Mouse (Mus musculus): Measurements from ENCODE around the gene Nr1d2.
"Not testable (repeated sequence)": the region's sequence is repeated elsewhere in the genome, so short reads cannot be mapped to it uniquely, and the experiment has no call there.

Nr1d2 gene

DNA sequence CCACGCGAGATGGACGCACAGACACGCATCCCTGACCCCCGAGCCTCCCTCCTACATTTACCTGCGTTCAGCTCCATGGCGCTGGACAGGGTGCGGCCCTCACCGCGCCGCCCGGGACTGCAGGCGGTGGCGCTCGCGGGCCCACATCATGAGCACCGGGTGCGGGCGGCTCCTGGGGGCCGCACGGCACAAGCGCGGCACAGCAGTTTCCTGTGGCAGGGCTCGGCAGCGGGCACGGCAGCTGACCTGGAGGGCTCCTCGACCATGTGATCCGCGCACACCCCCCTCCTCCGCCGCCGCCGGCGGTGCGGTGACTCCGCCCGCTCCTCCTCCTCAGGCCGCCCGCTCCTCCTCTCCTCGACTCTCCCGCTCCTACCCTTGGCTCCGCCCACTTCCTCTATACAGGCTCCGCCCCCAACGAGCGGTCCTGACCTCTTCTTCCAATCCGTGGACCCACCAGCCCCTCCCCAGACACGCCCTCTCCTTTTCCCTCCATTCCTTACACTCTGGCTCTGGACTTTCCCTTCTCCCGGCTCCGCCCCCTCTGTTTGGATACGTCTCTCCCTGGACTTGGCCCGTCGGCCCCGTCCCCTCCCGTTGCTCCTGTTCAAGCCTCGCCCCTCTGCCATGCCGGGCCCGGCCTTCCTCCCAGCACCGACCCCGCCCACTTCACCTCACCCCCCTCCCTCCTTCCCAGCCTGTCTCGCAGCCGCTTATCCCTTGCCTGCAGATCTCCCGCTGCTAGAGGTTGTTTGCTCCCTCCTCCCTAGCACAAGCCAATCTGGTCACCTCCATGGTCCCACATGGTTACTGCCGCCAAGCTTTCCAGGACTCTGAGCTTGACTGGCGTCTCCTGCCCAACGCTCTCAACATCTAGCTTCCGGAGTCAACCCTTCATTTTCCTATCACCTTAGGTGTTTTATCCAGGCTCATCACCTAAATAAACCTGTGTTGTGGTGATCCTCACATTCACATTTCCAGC lies at the start of gene Nr1d2:
Gene Nr1d2 (minus strand): TSS at position 378 of the 982 bp plus-strand sequence.
- DNase-seq (ENCODE audit: low read depth, low spot score), result peak; percentile 100

DNA sequence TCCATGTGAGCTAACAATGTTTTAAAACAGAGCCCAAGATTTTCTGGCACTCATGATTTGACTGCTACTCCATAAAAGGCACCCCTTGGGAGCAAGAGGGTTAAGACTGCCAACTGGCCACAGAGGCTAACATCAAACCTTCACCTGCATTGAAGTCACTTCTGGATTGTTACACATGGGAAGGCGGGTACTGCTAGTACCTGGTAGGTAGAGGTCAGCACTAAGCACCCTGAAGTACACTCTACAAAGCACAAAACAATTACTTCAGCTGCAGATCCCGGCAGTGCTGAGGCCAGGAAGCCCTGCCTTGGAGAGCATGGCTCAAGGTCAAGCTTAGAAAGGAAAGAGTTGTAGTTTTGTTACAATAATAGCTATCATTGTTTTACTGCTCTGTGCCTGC lies 48.5 kb upstream of the Nr1d2 start:
- no peak for DNase-seq (ENCODE audit: low read depth, low spot score)

DNA sequence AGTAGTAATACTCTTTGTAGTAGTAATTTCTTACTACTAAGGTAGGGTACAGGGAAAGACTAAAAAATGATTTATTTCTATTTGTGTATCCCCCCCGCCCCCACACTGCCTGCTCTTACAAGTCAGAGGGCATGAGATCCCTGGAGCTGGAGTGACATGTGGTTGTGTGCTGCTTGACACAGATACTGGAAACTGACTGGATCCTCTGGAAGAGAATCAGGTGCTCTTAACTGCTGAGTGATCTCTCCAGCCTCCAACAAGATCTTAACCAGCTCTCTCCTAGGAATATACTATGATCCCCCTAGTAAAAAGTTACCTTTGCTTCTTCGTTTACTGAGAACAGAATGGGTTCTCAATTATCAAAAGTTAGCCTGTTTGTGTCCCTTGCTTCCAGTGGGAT lies 47.5 kb upstream of the Nr1d2 start:
- no peak for DNase-seq (ENCODE audit: low read depth, low spot score)

DNA sequence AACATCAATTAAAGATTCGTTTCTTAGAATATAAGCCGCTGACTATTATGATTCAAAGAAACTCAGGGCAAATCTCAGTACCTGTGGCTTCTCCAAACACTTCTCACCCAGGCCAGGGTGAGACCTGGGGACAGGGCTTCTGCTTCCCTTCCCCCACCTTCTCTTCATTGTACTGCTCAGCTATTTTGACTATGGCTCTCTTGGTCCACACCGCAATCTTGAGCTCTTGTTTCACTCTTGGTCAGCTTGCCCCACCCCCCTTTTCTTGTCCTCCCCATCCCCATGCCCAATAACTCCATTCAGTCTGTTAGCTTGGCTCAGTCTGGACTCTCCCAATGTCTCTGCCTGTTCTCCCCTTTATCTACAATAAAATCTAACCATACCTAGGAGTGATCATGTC lies 46.5 kb upstream of the Nr1d2 start:
- DNase-seq (ENCODE audit: low read depth, low spot score), result no peak

DNA sequence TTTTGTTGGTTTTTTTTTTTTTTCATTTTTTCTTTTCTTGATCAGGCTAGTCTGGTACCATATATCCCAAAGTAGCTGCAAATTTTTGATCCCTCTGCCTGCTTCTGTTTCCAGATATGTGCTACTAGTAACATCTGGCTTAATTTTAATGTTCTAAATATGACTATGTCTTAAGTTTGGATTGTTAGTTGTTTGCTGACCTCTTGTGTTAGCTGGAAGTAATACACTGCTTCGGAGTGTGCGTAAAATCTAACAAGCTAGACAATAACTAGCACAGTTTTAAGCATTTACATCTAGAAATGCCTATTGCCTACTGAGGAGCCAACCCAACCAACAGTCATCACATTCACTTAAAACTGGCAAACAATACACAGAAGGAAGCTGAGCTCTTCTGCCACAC lies 45.7 kb upstream of the Nr1d2 start:
- DNase-seq (ENCODE audit: low read depth, low spot score), result peak; percentile 28

DNA sequence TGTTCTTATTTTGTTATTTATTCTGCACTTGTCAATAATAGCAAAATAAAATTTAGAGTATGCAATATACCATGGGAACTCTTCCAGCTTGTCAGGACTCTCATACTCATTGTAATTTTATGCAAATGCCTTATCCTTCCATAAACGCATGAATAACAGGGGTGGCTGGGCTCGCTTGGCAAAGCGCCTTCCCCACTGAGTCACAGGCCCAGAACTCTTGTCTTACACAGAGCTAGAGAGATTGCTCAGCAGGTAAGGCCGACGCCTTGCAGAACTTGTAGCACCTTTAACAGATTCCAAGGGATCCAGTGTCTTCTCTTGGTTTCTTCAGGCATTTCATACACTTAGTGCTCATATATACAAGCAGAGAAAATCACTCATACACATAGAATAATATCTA lies 41.4 kb upstream of the Nr1d2 start:
- no peak for DNase-seq (ENCODE audit: low read depth, low spot score)

DNA sequence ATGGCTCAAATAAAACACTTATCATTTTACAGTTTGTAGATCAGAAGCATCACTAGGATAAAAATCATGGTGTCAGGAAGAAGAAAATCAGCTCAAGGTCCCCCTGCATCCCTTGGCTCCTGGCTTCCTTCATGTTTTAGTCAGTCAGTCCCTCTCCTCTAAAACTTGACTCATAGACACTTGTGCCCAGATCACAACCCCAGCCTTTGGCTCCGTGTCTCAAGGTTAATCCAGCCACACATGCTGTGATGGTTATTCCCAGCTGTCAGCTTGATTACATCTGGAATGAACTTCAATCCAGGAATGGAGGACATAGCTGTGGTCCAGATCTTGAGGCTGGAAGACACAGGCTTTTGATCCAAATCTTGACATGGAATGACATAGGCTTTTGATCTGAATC lies 35.6 kb upstream of the Nr1d2 start:
- no peak for DNase-seq (ENCODE audit: low read depth, low spot score)

DNA sequence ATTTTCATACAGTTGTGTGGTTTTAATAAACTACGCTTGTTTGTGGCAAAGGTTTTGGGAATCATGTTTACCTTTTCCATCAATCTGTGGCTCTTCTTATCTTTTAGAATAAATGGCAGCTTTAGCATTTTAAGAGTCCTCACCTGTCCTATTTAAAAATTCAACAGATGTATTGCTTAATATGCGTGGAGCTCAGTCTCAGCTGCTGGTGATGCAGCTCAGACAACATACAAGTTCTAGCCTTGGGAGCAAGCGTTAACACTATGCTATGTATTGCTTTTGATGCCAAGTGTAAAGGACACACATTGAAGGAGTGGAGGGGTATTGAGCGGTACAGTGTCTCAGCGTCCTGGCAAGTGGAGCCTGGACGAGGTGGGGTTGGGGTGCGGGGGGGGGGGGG lies 32.7 kb upstream of the Nr1d2 start:
- DNase-seq (ENCODE audit: low read depth, low spot score), result no peak

DNA sequence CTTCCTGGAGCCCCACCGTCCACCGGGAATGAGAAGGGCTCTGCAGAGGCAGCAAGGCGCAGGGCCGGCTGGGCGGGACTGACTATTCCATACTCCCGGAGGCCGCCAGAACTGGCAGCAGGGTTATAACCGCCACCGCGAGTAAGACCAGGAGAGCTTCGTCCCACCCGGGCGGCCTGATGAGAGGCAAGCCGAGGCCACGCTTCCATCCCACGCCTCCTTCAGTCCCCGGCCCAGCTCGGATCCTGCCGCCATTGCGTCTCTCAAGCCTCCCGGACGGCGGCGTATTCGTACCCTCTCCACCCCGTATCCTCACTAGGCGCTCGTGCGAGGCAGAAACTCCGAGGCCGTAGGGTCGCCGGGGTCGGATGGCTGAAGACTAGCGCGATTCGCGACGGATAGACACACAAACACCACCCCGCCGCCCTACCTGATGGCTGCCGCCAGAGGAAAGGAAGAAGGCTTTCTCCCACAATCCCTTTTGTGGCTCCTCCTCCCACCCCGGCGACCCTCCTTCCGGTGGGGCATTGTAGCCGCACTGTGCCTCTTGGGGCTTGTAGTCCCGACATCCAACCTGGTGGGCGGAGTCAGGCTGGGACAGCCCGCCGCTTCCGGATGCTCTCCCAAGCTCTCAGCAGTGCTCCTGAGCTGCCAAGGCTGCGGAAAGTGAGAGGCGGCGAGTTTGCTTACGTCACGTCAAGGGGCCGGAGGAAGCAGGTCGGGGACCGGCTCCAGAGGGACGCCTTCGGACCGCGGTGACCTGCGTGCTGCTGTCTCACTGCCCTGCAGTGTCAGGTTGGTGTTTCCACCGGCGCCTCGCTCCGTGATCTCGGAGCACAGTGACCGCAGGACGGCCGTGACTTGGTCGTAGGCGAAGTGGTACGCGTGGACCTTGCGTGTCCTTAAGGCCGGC lies 31.9 kb upstream of the Nr1d2 start, which contains the start of the genes Nkiras1 and Rpl15:
Gene Nkiras1 (plus strand): TSS at position 608 of the 913 bp plus-strand sequence.
Gene Rpl15 (minus strand): TSS at position 863 of the 913 bp plus-strand sequence.
- peak; percentile 99 for DNase-seq (ENCODE audit: low read depth, low spot score)

DNA sequence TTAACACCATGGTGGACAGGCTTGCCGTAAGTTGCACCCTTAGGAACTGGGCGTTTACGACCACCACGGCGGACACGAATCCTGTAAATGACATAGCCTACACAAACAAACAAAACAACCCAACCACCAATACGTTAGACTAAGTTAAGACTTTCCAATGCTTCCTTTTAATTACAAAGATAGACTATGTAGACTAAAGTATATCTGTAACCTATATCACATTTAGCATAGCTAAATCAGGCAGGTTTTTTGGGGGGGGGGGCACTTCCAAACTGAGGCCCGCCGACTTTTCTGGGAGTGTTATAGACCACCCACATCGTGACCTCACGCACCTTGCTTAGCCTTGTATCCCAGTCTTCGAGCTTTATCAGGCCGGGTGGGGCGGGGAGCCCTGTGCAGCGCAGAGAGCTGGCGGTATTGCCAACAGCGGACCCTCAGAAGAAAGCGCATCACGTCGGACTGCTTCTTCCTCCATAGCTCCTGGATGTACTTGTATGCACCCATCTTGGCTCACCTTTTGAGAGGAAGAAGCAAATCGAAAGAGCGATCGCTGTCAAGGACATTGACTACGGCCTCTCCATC lies 31.1 kb upstream of the Nr1d2 start:
- DNase-seq (ENCODE audit: low read depth, low spot score), result peak; percentile 55

DNA sequence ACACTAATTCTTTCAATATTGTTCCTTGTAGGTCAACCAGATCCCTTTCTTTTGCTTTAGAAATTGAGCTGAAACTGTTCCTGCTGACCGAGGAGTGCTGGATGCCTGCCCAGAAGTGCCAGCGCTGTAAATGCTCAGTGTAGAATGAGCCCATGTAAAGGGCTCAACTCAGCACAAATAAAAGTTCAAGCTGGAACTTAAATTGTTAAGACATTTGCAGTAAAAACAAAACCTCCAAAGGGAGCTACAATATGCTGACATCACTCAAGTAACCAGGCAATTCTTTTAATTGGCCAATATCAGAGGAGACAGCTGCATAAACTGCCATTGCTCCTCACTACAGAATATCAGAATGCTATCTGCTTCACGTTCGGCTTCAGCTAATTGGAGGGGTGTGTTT lies 24.5 kb upstream of the Nr1d2 start:
- DNase-seq (ENCODE audit: low read depth, low spot score), result no peak

DNA sequence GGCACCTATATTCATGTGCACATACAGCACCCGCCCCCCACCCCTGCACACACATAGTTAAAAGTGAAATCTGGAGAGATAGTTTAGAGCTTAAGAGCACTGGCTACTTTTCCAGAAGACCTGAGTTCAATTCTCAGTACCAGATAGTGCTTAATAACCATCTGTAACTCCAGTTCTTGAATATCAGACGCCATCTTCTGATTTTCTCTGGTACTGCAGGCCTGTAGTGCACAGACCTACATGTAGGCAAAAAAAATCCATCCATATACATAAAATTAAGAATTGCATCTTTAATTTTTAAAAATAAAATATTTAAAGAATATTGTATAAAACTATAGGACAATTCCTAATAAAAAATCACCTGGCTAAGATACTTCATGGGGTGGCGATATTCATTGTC lies 22.3 kb upstream of the Nr1d2 start:
- peak; percentile 54 for DNase-seq (ENCODE audit: low read depth, low spot score)

DNA sequence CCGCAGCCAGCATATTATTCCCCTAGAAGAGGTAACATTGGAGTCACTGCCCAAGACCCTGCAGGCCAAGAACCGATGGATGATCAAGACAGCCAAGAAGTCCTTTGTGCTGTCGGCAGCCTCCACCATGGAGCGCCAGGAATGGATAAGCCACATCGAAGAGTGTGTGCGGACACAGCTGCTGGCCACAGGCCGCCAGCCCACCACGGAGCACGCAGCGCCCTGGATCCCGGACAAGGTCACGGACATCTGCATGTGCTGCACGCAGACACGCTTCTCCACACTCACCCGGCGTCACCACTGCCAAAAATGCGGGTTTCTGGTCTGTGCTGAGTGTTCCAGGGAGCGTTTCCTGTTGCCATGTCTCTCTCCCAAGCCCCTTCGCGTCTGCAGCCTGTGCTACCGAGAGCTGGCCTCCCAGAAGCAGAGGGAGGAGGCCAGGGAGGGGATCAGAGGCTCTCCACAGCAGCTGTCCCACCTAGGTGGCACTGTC lies 3.8 kb upstream of the Nr1d2 start:
- DNase-seq (ENCODE audit: low read depth, low spot score), result no peak

DNA sequence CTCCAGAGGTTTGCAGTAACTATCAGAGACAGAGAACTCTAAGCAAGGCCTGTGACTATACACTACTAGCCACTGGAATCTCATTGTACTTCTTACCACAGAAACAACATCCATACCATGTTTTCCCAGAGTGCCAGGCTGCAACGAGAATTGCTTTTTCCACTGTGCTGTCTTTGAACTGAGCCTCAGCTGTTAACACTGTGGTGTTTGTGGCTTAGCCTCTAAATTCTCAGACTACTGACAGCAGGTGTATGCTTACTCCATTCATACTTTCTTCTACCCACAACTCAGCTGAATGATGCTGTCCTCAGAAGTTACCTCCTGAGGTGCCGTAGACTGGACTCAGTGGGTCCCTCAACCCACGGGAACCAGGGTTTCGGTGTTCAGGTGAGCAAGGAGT lies 2.9 kb upstream of the Nr1d2 start:
- no peak for DNase-seq (ENCODE audit: low read depth, low spot score)

DNA sequence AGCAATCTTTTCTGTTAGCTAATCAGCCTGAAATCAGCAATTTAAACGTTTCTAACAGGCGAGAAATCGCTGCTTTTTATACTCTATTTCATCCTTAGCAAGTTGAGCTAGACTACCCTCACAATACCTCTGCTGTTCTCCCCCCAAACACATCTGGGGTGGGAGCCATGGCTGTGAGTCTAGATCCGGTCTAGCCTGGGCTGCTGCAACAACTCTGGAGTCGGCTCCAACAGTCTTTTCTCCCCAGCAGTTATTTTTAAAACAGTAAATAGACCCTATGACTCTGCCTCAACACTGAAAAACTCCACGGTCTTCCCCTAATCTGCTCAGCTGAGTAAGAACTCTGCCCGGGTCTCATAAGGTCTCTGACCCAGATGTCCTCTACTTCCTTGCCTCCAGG lies 1.2 kb upstream of the Nr1d2 start:
- no peak for DNase-seq (ENCODE audit: low read depth, low spot score)

DNA sequence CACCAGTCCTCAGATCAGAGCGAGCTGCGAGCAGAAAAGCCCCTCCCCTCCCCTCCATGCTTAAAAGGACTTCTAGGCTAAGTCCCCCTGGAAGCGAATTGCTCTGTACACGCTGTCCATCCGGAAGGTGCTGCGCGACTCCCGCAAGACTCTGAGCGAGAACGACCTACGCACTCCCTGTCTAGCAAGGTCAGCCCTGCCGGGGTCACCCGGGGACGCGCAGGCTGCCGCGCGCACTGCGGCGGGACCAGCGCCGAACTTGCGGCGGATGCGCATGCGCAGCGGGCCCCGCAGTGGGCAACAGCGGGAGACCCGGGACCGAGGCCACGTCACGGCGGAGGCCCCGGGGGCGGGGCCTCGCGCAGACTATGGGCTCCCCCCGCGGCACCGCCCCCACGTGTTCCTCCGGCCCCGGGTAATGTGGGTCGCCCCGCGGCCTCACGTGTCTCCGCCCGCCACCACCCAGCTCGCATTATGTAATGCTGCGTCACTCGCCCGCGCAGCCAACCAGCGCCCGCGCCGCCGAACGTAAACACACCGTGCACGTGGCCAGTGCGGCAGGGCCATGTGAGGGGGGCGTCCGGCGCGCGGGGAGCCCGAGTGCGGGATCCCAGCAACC lies 687 bp downstream of the Nr1d2 start:
- DNase-seq (ENCODE audit: low read depth, low spot score), result peak; percentile 95

DNA sequence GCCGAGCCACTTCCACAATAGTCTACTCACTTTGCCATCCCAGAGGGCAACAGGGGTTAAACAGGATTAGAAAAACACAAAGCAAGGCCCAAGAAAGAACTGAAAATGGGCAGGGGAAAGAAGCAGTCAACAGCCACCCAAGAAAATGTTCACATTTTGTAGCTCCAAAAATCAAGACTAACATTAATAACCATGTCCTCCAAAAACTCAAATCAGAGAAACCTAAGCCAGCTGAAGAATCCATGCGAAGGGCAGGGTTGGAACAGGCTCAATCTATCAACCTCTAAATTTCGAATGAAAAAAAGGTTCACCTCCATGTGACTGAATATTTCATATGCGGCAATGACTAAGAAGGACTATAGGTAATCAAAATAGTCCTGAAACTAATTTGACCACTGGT lies 1.5 kb downstream of the Nr1d2 start:
- no peak for DNase-seq (ENCODE audit: low read depth, low spot score)

DNA sequence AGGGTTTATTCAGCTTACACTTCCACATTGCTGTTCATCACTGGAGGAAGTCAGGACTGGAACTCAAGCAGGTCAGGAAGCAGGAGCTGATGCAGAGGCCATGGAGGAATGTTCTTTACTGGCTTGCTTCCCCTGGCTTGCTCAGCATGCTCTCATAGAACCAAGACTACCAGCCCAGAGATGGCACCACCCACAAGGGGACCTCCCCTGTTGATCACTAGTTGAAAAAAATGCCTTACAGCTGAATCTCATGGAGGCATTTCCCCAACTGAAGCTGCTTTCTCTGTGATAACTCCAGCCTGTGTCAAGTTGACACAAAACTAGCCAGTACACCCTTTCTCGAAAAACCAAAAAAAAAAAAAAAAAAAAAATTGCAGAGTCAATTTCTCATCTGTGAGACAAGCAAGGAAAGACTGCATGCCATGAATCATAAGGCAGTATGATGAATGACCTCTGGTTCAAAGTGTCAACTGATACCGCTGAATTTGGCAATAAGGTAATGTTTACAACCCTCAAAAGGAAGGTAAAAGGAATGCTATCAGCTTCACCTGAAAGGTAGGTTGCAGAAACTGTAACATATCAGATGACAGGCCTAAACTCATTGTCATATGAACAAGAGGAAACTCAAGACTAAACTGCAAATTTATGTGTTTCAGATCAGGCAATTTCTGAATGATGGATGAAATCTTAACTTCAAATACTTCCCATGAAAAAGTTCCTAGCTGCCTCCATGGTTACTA lies 2.3 kb downstream of the Nr1d2 start:
- not testable (repeated sequence) for DNase-seq (ENCODE audit: low read depth, low spot score)

DNA sequence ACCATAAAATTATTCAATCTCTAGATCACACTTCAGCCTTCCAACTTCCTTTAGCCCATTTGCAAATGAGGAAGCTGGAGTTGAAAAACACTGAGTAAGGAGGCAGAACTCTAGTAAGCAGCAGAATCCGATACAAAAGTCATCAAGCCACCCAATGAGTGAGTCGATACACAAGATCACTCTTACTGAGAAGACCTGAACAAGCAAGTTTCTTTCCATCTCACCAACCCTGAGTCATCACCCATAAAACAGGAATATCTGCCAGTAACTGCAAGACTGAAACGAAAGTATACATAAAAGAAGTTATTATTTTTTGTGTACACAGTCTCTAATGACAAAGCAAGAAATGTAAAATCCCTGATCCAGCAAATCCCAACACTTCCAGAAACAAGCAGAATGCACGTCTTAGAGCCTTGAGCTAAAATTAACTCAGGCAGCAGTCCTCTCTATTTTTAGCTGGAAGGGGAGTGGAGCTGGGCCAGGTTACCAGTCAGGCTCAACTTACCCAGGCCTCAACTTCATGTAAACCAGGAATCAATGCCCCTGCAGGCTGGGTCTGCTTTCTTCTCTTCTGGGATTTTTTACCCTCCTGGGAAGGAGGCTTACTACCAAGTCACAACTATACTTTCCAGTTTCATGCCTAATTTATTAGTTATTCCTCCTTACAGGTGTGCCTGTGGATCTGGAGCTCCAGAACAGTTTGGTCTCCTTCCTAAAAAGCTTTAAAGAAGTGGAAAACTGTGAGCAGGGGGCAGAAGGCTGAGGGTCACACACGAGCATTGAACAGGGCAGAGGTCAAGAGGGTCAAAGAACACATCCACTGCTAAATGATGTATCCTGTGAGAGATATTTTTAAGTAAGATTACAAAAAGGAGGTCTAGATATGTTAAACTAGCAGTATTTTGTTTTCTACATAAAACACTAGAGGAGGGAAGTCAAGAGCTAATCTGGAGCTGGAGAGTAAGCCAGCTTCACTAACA lies 4.7 kb downstream of the Nr1d2 start:
- DNase-seq (ENCODE audit: low read depth, low spot score), result no peak
